Mouse (Mus musculus) forebrain, embryonic 16.5 days (tissue): ENCODE data around the gene Ccnl1. TPM values are rescaled to one million over a fixed set of nuclear protein-coding genes. Genes with fewer than 3 reads are reported as not detected.

Experiments used
- ATAC-seq: fragments of 200-750 bp; cut with Nextera tagmentation; 2 replicates; pipeline ENCODE4 v1.8.0; 2017; ENCODE audit warnings: mild to moderate bottlenecking, moderate library complexity
- H3K27ac ChIP-seq: fragments of 300-500 bp; sonication (generic); 2 replicates; pipeline ENCODE4 v1.5.1; 2014; ENCODE audit warnings: low read length, control low read depth
- H3K27me3 ChIP-seq: fragments of 300-500 bp; sonication (generic); replicated peaks from 2 replicates; pipeline ENCODE4 v1.6.1; 2014; ENCODE audit warnings: low read length; ENCODE audit not compliant: control insufficient read depth, insufficient read depth
- H3K36me3 ChIP-seq: fragments of 300-500 bp; sonication (generic); 2 replicates; pipeline ENCODE4 v1.6.1; 2014; ENCODE audit not compliant: control insufficient read depth, insufficient read depth
- H3K4me1 ChIP-seq: fragments of 300-500 bp; sonication (generic); replicated peaks from 2 replicates; pipeline ENCODE4 v1.6.1; 2014; ENCODE audit warnings: low read length; ENCODE audit not compliant: control insufficient read depth, insufficient read depth
- H3K4me2 ChIP-seq: fragments of 300-500 bp; sonication (generic); 2 replicates; pipeline ENCODE4 v1.6.1; 2014; ENCODE audit warnings: mild to moderate bottlenecking, low read length, control low read depth
- H3K4me3 ChIP-seq: fragments of 300-500 bp; sonication (generic); replicated peaks from 2 replicates; pipeline ENCODE4 v1.5.1; 2014; ENCODE audit warnings: mild to moderate bottlenecking, low read length, control low read depth
- H3K9ac ChIP-seq: fragments of 300-500 bp; sonication (generic); replicated peaks from 2 replicates; pipeline ENCODE4 v1.6.1; 2014; ENCODE audit warnings: low read depth, low read length, control low read depth
- H3K9me3 ChIP-seq: fragments of 300-500 bp; sonication (generic); 2 replicates; pipeline ENCODE4 v1.6.1; 2016; ENCODE audit warnings: low read length; ENCODE audit not compliant: control insufficient read depth
- WGBS: fragments of 180-500 bp; shearing (Covaris S2); extraction: QIAGEN DNeasy Blood & Tissue Kit; methylation state at CpG from one replicate; pipeline ENCODE4 v1.1.7; 2014; 5-methylcytosine and 5-hydroxymethylcytosine counted together
- polyA plus RNA-seq: library from polyadenylated mRNA; unstranded; fragments of >200 nt; fragmentation: Nextera tagmentation; extraction: Ambion mirVana; gene quantifications from 2 replicates; pipeline ENCODE4 v1.2.1, GENCODE M21; 2015

Gene Ccnl1
- polyA plus RNA-seq, 1 experiment from 2014 or later, result 78.0 TPM

DNA sequence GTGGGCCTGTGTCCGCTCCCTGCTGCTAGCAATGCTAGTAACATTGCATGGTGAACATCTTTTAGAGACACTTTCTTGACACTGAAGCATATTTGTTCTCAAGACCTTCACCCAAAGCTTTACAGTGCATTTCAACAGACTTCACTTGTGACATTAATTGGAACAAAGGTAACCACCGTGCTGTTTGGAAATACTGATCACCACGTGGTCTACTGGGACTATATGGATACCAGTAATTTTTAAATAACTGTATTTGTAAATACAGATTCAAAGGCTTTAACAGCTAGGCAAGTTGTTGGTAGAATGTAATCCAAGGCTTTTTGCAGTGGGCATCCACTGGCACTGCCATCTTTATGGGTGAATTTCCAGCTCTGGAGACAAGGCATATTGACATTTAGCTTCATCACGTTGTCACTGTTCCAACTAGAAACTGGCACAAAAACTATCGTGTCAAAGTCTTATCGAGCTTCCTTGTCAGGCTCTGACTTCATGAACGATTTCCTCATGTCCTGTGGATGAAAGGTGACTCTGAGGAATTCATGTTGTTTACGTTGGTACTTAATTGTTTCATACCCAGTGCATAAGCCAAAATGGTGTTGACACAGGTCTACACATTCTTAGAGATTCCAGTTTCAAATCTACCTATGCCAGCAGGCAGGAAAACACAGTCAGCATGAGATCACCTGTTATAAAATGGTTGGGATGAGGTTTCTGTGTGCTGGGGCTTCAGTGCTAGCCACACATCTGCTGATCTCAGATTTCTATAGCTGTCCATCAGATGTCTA, 30.9 kb upstream of the Ccnl1 start:
- Histone ChIP-seq H3K27me3 (no peaks in the 10 kb centered on the region), H3K9ac (no peak overlapping the region), H3K27ac (no peak overlapping the region), H3K4me1 (no peaks in the 10 kb centered on the region), H3K4me2 (no peak overlapping the region), H3K36me3 (no peaks in the 10 kb centered on the region), H3K9me3 (no peaks in the 10 kb centered on the region), H3K4me3 (no peak overlapping the region)
- WGBS, result 82% methylated on average over 8 of the region's 8 CpGs
- no peak for ATAC-seq

DNA sequence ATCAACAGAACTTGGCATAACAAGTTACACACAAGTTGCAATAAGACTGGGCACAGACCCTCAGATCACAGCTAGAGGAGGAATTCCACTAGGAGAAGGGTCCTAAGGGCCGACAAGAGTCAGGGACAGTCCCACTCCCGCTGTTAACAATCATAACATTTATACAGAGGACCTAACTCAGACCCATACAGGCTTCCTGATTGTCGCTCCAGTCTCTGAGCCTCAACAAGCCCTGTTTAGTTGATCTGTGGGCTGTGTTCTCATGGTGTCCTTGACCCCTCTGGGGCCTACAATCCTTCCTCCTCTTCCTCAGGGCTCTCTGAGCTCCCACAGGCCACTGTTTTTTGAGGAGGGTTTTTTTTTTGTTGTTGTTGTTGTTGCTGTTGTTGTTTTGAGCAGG, 18.2 kb upstream of the Ccnl1 start:
- peaks cover 17% of the 10 kb centered on the region for H3K4me1 ChIP-seq
- 46% methylated on average over 3 of the region's 3 CpGs for WGBS
- no peak overlapping the region for H3K4me2 ChIP-seq
- H3K27me3 ChIP-seq, result no peaks in the 10 kb centered on the region
- no peaks in the 10 kb centered on the region for H3K9me3 ChIP-seq
- ATAC-seq, result no peak
- H3K9ac ChIP-seq, result no peak overlapping the region
- H3K27ac ChIP-seq, result no peak overlapping the region; the same call in 1 of the 2 replicates
- no peak overlapping the region for H3K4me3 ChIP-seq
- no peaks in the 10 kb centered on the region for H3K36me3 ChIP-seq

DNA sequence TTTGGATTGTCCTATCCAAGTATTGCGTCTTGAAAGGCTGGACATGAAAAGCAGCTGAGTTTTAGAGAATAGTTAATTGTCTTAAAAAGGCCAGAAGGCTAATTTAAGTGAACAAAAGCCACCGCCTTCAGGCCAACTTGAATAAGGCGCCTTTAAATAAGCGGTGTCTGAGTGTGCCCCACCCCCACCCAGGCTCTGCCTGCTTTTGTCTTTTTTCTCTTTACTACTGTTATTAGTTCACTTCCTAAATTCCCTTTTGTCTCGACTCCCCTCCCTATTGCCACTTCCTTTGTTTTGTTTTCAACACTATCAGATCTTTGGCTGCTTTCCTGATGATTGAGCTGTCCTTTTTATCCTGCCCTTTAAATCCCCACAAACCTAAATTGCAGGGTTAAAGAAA, 17.3 kb upstream of the Ccnl1 start:
- Histone ChIP-seq H3K27ac (peak overlapping the region; percentile 97), H3K4me2 (peak overlapping the region; percentile 79), H3K9ac (peak overlapping the region; percentile 80), H3K9me3 (no peaks in the 10 kb centered on the region), H3K27me3 (no peaks in the 10 kb centered on the region), H3K4me1 (peaks cover 17% of the 10 kb centered on the region), H3K4me3 (peak overlapping the region; percentile 62), H3K36me3 (no peaks in the 10 kb centered on the region)
- 0% methylated on average over 5 of the region's 5 CpGs for WGBS
- ATAC-seq, result peak; percentile 32

DNA sequence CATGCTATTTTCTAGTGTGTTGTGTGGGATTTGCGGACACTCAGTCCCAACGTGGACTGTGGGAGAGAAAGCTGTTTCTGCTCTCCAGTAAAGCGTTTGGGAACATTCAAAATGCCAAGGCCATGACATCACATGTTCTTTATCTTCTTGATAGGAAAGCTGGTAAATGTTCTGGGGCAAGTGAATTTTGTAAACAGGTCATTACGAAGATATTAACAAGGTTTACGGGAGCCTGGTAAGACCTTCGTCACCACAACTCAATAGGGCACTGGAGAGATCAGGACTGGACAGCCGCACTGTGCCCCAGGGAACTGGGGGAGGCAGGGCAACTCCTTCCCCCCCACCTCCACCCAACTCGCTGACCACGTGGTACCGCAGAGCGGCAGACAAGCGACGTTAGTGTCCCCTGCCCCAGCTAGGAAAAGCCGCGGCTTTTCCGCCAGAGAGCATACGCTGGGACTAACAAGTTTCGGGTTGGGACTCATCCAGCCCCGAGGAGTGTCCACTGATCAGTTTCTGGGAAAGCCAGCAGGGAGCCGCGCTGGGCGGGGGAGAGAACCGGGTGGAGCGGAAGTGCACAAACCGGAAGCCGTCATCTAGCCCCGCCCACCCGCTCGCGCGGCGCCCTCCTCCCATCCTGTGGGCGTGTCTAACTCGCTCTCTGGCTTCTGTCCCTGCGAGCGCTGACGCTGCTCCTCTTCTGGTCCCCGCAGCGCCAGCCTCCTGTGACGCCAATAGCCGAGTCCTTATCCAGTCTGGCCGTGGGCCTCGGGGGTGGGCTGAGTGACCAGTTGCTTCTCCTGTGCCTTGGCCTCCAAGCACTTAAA, 16.4 kb upstream of the Ccnl1 start:
- peaks cover 17% of the 10 kb centered on the region for H3K4me1 ChIP-seq
- peak overlapping the region; percentile 80 for H3K9ac ChIP-seq
- WGBS, result under 1% methylated on average over 42 of the region's 43 CpGs
- no peaks in the 10 kb centered on the region for H3K9me3 ChIP-seq
- H3K27me3 ChIP-seq, result no peaks in the 10 kb centered on the region
- peak overlapping the region; percentile 79 for H3K4me2 ChIP-seq
- H3K36me3 ChIP-seq, result no peaks in the 10 kb centered on the region
- H3K27ac ChIP-seq, result peak overlapping the region; percentile 97
- ATAC-seq, result peak; percentile 95
- peak overlapping the region; percentile 62 for H3K4me3 ChIP-seq

DNA sequence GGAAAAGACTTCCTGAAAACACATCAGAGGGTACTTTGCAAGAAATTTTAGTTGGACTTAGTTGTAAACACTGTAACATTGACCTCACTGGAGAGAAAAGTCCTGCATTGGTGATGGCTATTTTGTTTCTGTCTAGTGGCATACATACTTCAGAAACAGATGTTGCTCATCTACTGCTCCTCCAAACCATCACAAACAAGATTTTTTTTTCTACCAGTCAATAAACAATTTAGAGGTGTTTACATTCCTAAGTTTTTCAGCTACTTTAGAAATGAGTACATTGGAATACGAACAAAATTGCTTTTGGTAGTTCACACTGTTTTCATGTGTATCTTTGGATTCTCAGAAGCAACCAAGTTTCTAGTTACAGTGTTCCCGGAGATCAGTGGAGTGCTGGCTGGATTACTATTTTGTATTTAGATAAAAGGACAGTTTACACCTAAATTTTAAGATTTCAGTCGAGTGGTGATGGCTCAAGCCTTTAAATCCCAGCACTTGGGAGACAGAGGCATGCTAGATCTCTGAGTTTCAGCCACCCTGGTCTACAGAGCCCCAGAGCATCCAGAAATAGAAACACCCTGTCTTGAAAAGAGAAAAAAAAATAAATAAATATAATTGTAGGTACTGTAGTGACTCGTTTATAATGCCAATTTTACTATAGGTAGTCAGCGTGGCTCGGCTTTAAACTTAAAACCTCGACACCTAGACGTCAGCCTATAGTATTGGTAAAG, 15.6 kb upstream of the Ccnl1 start:
- 27% methylated on average over 8 of the region's 8 CpGs for WGBS
- Histone ChIP-seq H3K4me1 (peaks cover 17% of the 10 kb centered on the region), H3K9me3 (no peaks in the 10 kb centered on the region), H3K4me2 (peak overlapping the region; percentile 79), H3K27me3 (no peaks in the 10 kb centered on the region), H3K36me3 (no peaks in the 10 kb centered on the region), H3K27ac (peak overlapping the region; percentile 97), H3K9ac (peak overlapping the region; percentile 80), H3K4me3 (peak overlapping the region; percentile 62)
- ATAC-seq, result no peak

DNA sequence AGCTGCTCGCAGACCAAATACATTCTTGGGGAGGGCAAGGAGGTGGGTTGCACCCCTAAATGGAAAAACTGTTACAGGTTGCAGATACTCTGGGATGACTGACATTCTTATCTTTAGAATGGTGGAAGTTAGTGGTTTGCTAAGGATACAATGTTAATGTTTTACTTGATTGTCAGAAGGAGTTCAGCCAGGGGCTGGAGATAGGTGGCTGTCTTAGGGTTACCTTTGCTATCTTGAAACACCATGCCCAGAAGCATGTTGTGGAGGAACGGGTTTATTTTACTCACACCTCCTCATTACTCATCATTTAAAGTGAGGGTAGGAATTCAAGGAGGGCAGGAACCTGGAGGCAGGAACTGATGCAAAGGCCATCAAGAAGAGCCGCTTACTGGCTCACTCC, 11.1 kb upstream of the Ccnl1 start:
- Histone ChIP-seq H3K9ac (no peak overlapping the region), H3K27me3 (no peaks in the 10 kb centered on the region), H3K4me2 (no peak overlapping the region), H3K27ac (no peak overlapping the region), H3K36me3 (no peaks in the 10 kb centered on the region), H3K4me3 (no peak overlapping the region), H3K4me1 (peaks cover 5% of the 10 kb centered on the region; the same call in 1 of the 2 replicates), H3K9me3 (no peaks in the 10 kb centered on the region)
- WGBS, result 92% methylated on average over 3 of the region's 3 CpGs
- ATAC-seq, result no peak

DNA sequence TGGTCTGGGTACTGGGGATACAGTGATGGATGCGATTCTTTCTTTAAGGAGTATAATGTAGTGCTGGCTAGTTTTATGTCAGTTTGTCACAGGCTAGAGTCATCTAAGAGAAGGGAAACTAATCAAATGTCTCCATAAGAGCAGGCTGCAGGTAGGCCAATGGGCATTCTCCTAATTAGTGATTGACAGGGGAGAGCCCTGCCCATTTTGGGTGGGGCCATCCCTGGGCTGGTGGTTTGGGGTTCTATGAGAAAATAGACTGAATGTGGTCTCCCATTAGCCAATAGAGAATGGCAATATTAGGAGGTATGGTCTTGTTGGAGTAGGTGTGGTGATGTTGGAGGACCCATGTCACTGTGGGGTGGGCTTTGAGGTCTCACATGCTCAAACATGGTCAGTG, 8.3 kb upstream of the Ccnl1 start:
- Histone ChIP-seq H3K9me3 (no peaks in the 10 kb centered on the region), H3K4me3 (no peak overlapping the region), H3K27me3 (no peaks in the 10 kb centered on the region), H3K4me1 (no peaks in the 10 kb centered on the region), H3K9ac (no peak overlapping the region), H3K4me2 (no peak overlapping the region), H3K36me3 (no peaks in the 10 kb centered on the region), H3K27ac (no peak overlapping the region)
- ATAC-seq, result no peak
- 98% methylated on average over 1 of the region's 1 CpGs for WGBS

DNA sequence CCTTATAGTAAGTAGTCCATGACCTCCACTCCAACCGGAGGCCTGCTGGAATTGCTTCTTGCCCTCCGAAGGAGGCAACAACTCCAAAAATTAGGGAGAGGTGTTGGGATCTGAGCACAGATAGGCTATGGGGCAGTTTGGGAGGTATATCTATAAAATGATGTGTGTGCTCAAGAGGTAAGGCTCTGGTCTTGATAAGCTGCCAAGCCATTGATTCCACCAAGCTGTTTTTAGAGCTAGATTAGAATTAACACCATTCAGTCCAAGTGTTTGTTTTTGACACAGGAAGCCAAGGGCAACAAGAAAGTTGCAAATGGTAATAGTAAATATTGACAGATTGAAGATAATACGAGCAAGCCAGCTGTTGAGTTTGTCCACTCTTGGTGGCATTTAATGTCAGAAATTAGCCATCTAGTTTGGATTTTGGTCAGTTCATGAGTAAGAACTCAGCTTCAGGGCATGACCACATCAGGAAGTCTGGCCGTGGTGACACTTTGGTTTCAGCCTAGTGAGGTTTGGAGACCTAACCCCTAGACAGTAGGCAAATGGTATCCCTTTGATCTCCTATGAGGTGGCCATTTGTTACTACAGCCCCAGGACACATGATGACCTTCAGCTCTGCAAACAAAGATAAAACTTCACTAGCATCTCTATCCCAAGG, 4.4 kb upstream of the Ccnl1 start:
- Histone ChIP-seq H3K4me2 (no peak overlapping the region), H3K27me3 (no peaks in the 10 kb centered on the region), H3K9ac (no peak overlapping the region), H3K9me3 (no peaks in the 10 kb centered on the region), H3K4me1 (peaks cover 9% of the 10 kb centered on the region), H3K36me3 (no peaks in the 10 kb centered on the region), H3K4me3 (no peak overlapping the region), H3K27ac (no peak overlapping the region)
- WGBS, result 85% methylated on average over 4 of the region's 4 CpGs
- ATAC-seq, result no peak
